Mouse (Mus musculus): Measurements from ENCODE around the gene Knop1.

- TF ChIP-seq POLR2A (IDR thresholded peaks at IDR 0.05; ENCODE audit: low read depth, low read length) (no peak), CTCF (IDR thresholded peaks at IDR 0.05; ENCODE audit: borderline replicate concordance, insufficient read depth, low read length) (no peak)
Observed at GRCm38 (mm10) chr7:118846329-118846728, 9.7 kb downstream of the Knop1 start.

All from embryonic fibroblast, embryonic 13.5 days (primary cell).